Mouse (Mus musculus): ENCODE data around the gene Rab44. TPM values are rescaled to one million over a fixed set of nuclear protein-coding genes. Genes with fewer than 3 reads are reported as not detected.

Gene Rab44
- total and polyA plus RNA-seq, 3 experiments = 0.23 to 0.70 TPM; not detected in 1

DNA sequence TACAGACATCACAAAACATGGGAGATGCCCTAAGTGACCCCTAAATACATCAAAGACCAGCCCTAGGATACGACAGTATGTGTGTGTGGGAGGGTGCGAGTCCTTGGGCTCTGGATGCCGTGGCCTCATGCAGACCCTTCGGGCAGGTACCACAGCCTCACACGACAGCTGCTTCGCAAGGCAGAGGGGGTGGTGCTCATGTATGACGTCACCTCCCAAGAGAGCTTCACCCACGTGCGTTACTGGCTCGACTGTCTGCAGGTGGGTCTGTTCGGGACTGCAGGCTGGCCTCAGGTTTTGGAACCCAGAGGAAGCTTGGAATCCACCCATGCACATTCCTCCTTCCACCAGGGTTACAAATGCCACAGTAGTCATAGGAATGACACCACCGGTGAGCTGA lies 31.2 kb downstream of the Rab44 start:
- TF ChIP-seq CTCF (IDR thresholded peaks at IDR 0.05) (no peak), POLR2A (IDR thresholded peaks at IDR 0.05; ENCODE audit: insufficient read depth, low read depth, low read length) (no peak), EP300 (IDR thresholded peaks at IDR 0.05; ENCODE audit: insufficient read depth, low read depth, low read length) (no peak)
- Histone ChIP-seq H3K79me2 (replicated peaks; ENCODE audit: control insufficient read depth, insufficient read depth, low read length) (no peaks in the 10 kb centered on the region), H3K27me3 (ENCODE audit: control insufficient read depth, insufficient read depth, low read length) (no peaks in the 10 kb centered on the region), H3K9ac (ENCODE audit: low read depth, low read length) (no peak overlapping the region), H3K4me3 (no peak overlapping the region), H3K27ac (no peak overlapping the region), H3K36me3 (ENCODE audit: control insufficient read depth, insufficient read depth, low read length) (no peaks in the 10 kb centered on the region), H3K4me1 (ENCODE audit: control insufficient read depth, insufficient read depth, low read length) (no peaks in the 10 kb centered on the region)
- WGBS = 87% methylated on average over 12 of the region's 12 CpGs
- intact Hi-C loops (cut with DNase I) = no loop called here
- DNase-seq = no peak

DNA sequence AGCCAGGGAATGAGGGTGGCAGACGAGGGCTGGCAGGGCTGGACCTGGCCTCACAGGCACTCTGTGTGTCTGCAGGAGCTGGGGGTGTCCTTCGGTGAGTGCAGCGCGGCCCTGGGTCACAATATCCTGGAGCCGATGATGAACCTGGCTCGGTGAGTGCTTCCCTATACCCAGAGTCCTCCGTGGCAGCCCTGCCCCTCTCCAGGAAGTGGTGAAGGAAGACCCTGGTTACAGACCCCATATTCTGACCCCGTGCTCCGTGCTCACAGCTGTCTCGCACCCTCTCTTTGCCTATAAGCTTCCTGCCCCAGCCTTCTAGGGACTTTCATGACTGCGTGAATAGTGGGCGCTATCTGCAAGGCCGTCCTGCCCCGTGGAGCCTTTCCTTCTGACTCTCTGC lies 33.3 kb downstream of the Rab44 start:
- DNase-seq = no peak
- H3K4me3 ChIP-seq = no peak overlapping the region
- 77% methylated on average over 14 of the region's 14 CpGs for WGBS
- TF ChIP-seq CTCF (IDR thresholded peaks at IDR 0.05) = no peak
- TF ChIP-seq EP300 (IDR thresholded peaks at IDR 0.05; ENCODE audit: insufficient read depth, low read depth, low read length) = no peak
- no peak for TF ChIP-seq POLR2A (IDR thresholded peaks at IDR 0.05; ENCODE audit: insufficient read depth, low read depth, low read length)
- intact Hi-C loops (cut with DNase I) = no loop called here
- H3K36me3 ChIP-seq (ENCODE audit: control insufficient read depth, insufficient read depth, low read length) = no peaks in the 10 kb centered on the region
- no peak overlapping the region for H3K27ac ChIP-seq
- no peaks in the 10 kb centered on the region for H3K4me1 ChIP-seq (ENCODE audit: control insufficient read depth, insufficient read depth, low read length)
- H3K9ac ChIP-seq (ENCODE audit: low read depth, low read length) = no peak overlapping the region
- H3K27me3 ChIP-seq (ENCODE audit: control insufficient read depth, insufficient read depth, low read length) = no peaks in the 10 kb centered on the region
- H3K79me2 ChIP-seq (replicated peaks; ENCODE audit: control insufficient read depth, insufficient read depth, low read length) = no peaks in the 10 kb centered on the region

DNA sequence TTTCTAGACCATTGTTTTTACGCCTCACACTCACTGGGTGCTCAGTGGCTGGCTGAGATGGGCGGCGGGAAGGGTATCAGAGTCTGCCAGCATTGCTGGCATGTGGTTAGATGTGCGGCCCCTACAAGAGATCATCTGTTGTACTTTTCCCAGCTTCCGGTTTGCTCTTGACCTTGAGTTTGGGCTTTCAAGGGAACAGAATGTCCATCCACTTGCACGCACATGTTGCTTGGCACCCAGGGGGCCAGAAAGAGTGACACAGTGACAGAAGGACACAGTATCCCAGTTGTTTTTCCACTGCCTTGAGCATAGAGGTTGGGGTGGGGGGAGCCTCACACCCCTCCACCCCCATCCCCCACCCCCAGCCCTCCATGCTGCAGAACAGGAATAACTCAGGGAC lies 33.8 kb downstream of the Rab44 start:
- Histone ChIP-seq H3K4me3 (no peak overlapping the region), H3K4me1 (ENCODE audit: control insufficient read depth, insufficient read depth, low read length) (no peaks in the 10 kb centered on the region), H3K79me2 (replicated peaks; ENCODE audit: control insufficient read depth, insufficient read depth, low read length) (no peaks in the 10 kb centered on the region), H3K27me3 (ENCODE audit: control insufficient read depth, insufficient read depth, low read length) (no peaks in the 10 kb centered on the region), H3K36me3 (ENCODE audit: control insufficient read depth, insufficient read depth, low read length) (no peaks in the 10 kb centered on the region), H3K9ac (ENCODE audit: low read depth, low read length) (no peak overlapping the region), H3K27ac (no peak overlapping the region)
- no peak for DNase-seq
- intact Hi-C loops (cut with DNase I) = no loop called here
- 71% methylated on average over 6 of the region's 6 CpGs for WGBS
- no peak for TF ChIP-seq POLR2A (IDR thresholded peaks at IDR 0.05; ENCODE audit: insufficient read depth, low read depth, low read length)
- no peak for TF ChIP-seq CTCF (IDR thresholded peaks at IDR 0.05)
- TF ChIP-seq EP300 (IDR thresholded peaks at IDR 0.05; ENCODE audit: insufficient read depth, low read depth, low read length) = no peak

DNA sequence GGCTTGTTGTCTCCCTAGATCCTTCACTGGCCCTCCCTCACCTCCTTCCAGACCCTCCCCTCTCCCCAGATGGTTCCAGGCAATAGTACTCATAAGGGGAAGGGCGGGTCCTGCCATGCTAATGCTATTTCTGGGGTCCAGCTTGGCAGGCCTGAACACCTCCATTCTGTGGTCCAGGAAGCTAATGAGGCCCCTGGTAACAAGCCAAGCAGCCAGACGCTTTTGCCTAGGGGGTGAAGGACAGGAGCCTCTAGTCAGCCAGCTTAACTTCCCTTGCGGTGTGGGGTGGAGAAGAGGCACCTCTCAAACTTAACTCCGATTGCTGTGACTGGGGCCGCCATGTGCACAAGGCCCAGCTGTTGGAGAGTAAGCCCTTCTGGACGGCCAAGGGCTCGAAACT lies 35.8 kb downstream of the Rab44 start:
- Histone ChIP-seq H3K27ac (no peak overlapping the region), H3K27me3 (ENCODE audit: control insufficient read depth, insufficient read depth, low read length) (no peaks in the 10 kb centered on the region), H3K9ac (ENCODE audit: low read depth, low read length) (no peak overlapping the region), H3K4me3 (no peak overlapping the region), H3K36me3 (ENCODE audit: control insufficient read depth, insufficient read depth, low read length) (no peaks in the 10 kb centered on the region), H3K79me2 (replicated peaks; ENCODE audit: control insufficient read depth, insufficient read depth, low read length) (no peaks in the 10 kb centered on the region), H3K4me1 (ENCODE audit: control insufficient read depth, insufficient read depth, low read length) (no peaks in the 10 kb centered on the region)
- WGBS = 74% methylated on average over 7 of the region's 7 CpGs
- no peak for TF ChIP-seq CTCF (IDR thresholded peaks at IDR 0.05)
- intact Hi-C loops (cut with DNase I) = no loop called here
- DNase-seq = no peak

DNA sequence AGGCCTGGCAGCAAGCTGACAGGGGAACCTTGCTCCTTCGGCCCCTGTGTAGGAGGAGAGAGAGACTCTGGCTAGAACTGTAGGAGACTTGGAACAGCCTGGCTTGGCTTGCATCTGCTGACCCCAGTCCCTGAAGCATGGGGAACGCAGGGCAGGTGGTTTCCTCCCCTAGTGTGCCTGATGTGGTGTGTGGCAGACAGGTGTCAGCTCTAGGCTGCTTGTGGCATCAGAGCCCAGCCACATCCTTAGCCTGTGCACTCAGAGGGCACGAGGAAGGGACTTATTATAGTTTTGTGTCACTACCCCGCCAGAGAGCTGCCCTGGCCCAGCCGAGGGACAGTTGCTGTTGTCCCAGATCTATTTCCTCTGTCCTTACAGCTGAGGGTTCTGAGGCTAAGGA lies 38.6 kb downstream of the Rab44 start:
- intact Hi-C loops (cut with DNase I) = no loop called here
- 66% methylated on average over 5 of the region's 5 CpGs for WGBS
- TF ChIP-seq CTCF (IDR thresholded peaks at IDR 0.05) = no peak
- no peak for TF ChIP-seq POLR2A (IDR thresholded peaks at IDR 0.05; ENCODE audit: insufficient read depth, low read depth, low read length)
- no peak for TF ChIP-seq EP300 (IDR thresholded peaks at IDR 0.05; ENCODE audit: insufficient read depth, low read depth, low read length)
- Histone ChIP-seq H3K4me1 (ENCODE audit: control insufficient read depth, insufficient read depth, low read length) (peaks cover 4% of the 10 kb centered on the region; the same call in 1 of the 2 replicates), H3K27ac (no peak overlapping the region), H3K36me3 (ENCODE audit: control insufficient read depth, insufficient read depth, low read length) (no peaks in the 10 kb centered on the region), H3K9ac (ENCODE audit: low read depth, low read length) (no peak overlapping the region), H3K79me2 (replicated peaks; ENCODE audit: control insufficient read depth, insufficient read depth, low read length) (no peaks in the 10 kb centered on the region), H3K4me3 (no peak overlapping the region), H3K27me3 (ENCODE audit: control insufficient read depth, insufficient read depth, low read length) (no peaks in the 10 kb centered on the region)
- DNase-seq = no peak

DNA sequence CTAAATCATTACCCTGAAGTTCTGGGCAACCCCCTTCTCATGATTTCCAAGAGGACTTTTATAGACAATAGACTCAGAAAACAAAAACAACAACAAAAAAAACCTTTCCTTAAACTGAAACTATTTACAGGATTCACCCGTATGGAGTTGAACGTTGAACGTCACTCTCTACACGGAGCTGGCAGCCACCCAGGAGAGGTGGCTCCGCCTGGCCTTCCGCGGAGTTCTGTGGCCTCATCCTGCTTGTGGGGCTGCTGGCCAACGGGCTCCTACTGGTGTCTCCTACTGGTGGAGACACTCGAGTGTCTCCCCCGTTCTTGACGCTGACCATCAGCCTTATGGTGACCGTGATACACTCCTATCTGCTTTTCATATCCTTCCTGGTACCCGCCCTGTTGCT lies 40.3 kb downstream of the Rab44 start:
- H3K9ac ChIP-seq (ENCODE audit: low read depth, low read length) = no peak overlapping the region
- intact Hi-C loops (cut with DNase I) = no loop called here
- H3K4me3 ChIP-seq = no peak overlapping the region
- no peaks in the 10 kb centered on the region for H3K27me3 ChIP-seq (ENCODE audit: control insufficient read depth, insufficient read depth, low read length)
- no peak overlapping the region for H3K27ac ChIP-seq
- no peak for TF ChIP-seq POLR2A (IDR thresholded peaks at IDR 0.05; ENCODE audit: insufficient read depth, low read depth, low read length)
- no peak for TF ChIP-seq CTCF (IDR thresholded peaks at IDR 0.05)
- TF ChIP-seq EP300 (IDR thresholded peaks at IDR 0.05; ENCODE audit: insufficient read depth, low read depth, low read length) = no peak
- H3K79me2 ChIP-seq (replicated peaks; ENCODE audit: control insufficient read depth, insufficient read depth, low read length) = no peaks in the 10 kb centered on the region
- no peak for DNase-seq
- H3K4me1 ChIP-seq (ENCODE audit: control insufficient read depth, insufficient read depth, low read length) = peaks cover 4% of the 10 kb centered on the region; the same call in 1 of the 2 replicates
- 48% methylated on average over 13 of the region's 13 CpGs for WGBS
- H3K36me3 ChIP-seq (ENCODE audit: control insufficient read depth, insufficient read depth, low read length) = no peaks in the 10 kb centered on the region
